Mouse (Mus musculus) megakaryocyte, embryonic 14.5 days (primary cell): ENCODE measurements around the gene Lce1m.

ENCODE experiments used
- FLI1 ChIP-seq: IDR thresholded peaks from 2 replicates; pipeline ENCODE4 v1.6.1; 2012; ENCODE audit warnings: low read length, inconsistent platforms, mixed read lengths
- GATA1 ChIP-seq: IDR thresholded peaks from 3 replicates; pipeline ENCODE4 v1.6.1; 2012; ENCODE audit warnings: mixed read lengths, low read length, inconsistent platforms, borderline replicate concordance

DNA sequence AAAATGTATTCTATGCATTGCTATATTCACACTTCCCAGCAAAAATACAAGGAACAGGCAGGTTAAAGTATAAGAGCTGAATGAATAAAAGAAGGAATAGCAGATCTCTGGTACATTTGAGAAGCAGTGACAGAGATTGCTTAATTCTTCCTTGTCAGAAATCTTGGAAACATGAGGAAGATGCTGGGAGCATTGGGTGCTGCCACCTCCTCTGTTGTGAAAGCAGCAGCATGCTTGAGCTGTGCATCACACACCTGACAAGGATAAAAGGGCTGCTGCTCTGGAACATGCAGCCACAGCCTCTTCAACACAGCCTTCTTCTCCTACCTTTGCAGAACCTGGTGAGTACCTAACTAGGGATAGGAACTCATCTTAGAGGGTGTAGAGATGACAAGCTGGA, 26.9 kb downstream of the Lce1m start, which contains the start of gene Lce3f:
- TF ChIP-seq FLI1 (no peak), GATA1 (no peak)
